Mouse (Mus musculus) T-helper 2 cell (primary cell): ENCODE data around the gene Jmjd8.

Experiments
- in situ Hi-C: fragments of 300-600 bp; cut with MboI, MseI; formaldehyde crosslinking; loops from one replicate; pipeline ENCODE4 v1.15.1; 2025; ENCODE audit warnings: high pct_unique_total_duplicates

Gene Jmjd8

DNA sequence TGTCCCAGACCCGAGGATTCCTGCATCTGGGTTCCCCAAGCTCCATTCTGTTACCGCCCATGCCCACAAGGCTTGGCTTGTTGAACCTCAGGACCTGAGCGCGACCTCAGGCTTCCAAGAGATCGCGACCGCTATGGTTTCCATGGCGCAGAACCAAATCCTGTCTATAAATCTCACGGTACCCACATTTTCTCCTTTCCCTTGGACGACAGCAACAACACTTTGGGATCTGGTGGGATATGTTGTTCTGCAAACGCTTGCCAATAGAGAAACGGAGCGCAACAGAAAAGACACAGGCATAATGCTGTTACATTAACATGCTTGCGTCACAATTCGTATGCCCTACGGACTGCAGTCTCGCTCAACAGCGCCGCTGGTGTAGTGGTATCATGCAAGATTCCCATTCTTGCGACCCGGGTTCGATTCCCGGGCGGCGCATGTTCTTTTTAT is 46.1 kb downstream of the Jmjd8 start, which contains the start of gene Mettl26:
Mettl26 (plus strand) TSS at position 354 of the 450 bp plus-strand sequence.
- in situ Hi-C loops, result loop anchor here (5.0 to 25.0 kb wide), 2 partner anchors 42 to 1412 kb away; partner anchors contain the start of genes Bricd5, E4f1, Pgp and Stub1

DNA sequence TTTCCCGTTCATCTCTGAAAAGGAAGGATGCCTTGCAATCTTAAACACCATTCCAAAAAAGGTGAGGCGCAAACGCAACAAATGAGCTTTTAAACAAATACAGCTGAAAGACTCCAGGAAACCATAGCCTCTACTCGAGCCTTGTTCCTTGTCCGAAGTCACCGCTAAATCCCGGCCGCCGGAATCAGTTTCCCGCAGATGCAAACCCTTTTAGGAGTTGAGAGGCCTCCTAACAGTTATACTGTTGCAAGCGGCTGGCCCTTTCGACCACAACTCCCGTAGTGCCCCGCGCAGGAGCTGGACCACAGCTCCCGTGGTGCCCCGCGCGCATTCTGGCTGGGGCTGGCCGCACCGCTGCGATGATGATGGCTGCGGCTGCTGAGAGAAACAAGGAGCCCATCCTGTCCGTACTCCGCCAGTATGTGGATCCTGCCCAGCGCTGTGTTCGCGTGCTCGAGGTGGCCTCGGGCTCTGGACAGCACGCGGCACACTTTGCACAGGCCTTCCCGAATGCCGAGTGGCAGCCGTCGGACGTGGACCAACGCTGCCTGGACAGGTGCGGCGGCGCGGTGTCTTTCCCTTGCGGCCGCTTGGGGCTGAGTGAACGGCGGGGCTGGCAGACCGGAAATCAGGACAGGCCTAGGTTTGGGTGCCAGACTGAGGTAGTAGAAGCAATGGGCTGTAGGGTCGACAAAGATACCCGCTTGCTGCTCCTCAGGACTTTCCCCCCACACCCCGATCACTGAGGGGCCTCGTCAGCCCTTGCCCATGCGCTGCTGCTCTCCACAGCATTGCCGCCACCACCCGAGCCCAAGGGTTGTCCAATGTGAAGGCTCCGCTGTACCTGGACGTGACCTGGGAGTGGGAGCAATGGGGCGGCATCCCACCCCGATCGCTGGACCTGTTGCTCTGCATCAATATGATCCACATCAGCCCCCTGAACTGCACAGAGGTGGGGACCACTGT is 46.8 kb downstream of the Jmjd8 start:
- in situ Hi-C loops, result no loop called here

DNA sequence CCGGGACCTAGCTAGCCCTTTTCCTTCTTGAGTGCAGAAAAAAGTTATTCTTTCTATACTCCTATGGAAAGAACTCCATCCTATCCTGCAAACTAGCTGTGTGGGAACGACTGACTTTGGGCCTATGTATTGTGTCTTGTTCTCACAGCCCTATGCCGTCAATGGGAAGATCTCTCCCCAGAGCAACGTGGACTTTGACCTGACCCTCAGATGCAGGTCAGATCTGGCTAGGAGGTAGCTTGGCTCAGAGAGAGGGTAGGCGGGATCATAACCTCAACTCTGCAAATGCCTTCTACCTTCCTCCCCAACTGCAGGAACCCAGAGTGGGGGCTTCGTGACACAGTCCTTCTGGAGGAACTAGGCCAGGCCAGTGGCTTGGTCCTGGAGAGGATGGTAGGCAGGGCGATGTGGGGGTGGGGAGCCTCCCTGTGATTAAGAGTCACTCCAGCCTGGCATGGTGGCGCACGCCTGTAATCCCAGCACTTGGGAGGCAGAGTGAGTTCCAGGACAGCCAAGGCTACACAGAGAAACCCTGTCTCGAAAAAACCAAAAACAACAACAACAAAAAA is 47.8 kb downstream of the Jmjd8 start:
- in situ Hi-C loops, result no loop called here

DNA sequence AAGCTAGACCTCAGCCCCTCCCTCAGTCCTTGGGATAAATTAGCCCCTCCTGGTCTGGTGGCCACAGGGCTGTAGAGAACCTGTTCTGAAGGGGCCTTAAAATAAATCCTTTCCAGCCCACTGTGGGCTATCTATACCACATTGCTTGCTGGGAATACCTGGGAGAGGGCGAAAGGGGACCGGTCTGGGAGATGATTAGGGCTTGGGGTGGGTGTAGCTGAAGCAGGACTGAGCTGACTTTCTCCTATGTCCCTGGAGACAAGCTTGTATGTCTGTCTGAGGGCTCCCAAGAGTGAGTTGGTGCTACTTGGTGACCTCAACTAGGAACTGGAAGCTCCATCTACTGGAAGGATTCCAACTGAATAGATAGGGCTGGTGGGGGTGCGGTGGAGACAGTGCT is 48.4 kb downstream of the Jmjd8 start:
- in situ Hi-C loops, result no loop called here

DNA sequence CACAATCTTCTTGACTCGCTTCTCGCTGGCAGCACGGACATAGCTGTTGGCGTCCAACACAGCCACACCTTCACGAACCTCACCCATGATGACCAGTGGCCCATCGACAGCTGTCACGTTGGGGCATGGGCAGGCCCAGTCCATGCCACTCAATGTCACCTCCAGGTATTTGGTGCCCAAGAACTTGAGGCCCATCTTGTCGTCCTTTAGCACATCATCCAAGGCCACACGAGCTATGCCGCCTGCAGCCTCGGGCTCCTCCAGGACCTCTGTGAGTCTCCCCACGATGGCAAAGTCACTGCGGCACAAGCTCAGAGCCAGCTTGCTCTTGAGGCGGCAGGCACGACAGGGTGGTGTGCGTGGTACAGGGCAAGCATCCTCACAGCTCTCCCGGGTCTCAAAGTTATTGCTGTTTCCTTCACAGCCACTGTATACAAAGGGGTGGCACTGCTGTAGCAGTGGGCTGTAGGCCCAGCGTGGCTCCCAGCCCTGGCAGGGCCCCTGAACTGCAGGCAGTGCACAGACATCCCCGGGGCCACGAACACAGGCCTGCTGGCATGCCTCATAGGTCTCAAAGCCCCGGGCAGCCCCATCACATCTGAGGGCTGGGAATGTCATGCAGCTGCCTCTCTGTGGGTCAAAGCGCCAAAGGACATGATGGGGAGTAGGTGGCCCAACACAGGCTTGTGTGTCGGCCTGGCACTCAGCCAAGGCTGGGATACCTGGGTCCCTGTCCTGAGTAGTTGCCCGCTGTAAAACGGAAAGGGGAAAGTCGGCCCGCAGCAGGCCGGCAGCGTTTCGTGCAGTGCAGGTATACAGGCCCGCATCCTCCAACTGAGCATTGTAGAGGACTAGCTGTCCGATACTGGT is 49.3 kb downstream of the Jmjd8 start:
- in situ Hi-C loops, result no loop called here

DNA sequence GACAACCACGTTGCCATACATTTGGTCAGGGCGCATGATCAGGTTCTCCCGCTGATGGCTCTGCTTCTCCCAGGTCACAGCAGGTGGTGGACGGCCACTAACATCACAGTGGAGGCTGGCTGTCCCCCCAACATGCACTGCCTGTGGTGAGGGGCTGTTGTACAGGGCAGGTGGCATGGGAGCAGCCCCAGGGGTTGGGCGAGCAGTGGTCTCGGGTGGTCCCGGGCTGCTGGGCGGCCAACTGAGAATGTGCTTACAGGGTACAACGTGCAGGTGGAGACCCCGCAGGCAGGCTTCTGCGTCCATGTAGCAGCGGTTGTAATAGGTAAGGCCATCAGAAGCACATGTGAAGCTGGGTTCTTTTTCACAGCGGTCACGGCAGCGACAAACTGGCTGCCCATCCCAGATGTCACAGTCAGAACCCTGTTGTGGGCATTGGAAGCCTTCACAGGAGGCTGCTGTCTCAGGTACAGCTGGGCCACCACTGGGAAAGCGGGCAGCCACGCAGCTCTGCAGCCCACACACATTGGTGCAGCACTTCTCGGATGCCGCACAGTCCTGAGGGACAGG is 50.0 kb downstream of the Jmjd8 start:
- in situ Hi-C loops, result no loop called here

DNA sequence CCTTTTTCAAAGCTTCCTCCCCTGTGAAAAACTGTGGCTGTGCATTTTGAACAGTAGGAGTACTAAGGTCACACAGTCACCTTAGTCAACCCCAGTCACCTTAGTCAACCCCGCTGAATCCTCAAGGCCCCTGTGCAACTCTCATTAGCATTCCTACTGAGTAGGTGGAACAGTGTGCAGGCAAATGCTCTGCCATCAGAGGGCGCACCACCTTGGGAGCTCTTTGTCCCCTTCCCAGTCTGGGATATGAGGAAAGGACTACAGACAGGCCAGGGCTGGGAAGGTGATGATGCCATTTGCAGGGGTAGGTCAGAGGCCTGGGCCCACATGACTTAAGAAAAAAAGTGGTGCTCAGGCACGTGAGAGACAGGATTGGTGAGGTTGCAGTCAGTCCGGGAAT is 50.6 kb downstream of the Jmjd8 start:
- in situ Hi-C loops, result no loop called here

DNA sequence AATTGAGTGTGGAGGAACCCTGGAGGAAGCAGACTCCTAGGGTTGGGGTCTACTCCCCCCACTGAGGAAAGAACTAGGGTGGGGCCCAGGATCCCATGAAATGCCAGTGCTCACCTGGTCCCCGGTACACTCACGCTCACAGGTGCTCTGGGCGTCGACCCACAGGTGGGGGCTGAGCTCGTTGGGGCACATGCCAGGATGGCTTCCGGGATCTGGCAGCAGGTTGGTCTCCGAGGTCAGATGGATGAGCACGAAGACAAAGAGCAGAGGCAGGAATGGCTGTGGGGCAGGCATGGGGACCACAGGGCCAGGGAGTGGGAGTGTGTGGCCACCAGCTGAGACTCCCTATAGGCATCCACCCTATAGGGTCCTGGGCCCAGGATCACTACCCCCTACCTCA is 51.1 kb downstream of the Jmjd8 start:
- in situ Hi-C loops, result no loop called here

DNA sequence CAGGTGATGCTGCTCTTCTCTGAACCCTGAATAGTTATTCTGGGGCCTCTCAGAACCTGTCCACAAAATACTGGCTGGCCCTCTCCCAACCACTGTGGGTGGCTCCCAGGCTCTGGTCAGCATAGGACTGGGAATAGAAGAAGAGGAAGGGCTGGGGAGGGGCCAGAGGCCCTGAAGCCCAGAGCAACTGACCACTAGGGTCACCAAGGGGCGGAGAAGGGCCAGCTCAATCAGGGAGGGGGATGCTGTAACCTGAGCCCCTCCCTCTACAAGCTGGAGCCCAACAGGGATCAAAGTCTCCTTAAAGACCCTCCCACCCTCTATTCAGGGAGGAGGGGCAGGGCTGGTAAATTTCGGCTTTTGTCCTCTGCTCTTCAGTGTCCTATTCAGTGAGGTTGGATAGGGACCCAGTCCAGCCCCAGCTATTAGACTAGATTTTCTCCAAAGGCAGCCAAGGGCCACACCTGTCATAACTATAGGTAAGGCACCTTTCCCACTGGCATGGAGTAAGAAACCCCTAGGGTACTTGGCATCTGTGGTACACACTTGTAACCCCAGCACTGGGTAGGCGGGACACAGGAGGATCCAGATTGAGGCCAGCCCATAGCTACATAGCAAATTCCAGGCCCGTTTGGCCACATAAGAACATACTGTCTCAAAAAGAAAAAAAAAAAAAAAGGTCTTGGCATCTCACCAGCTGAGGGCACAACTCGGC is 51.7 kb downstream of the Jmjd8 start, which contains the start of gene Wfikkn1:
Wfikkn1 (minus strand) TSS at position 663 of the 715 bp plus-strand sequence.
- in situ Hi-C loops, result no loop called here

DNA sequence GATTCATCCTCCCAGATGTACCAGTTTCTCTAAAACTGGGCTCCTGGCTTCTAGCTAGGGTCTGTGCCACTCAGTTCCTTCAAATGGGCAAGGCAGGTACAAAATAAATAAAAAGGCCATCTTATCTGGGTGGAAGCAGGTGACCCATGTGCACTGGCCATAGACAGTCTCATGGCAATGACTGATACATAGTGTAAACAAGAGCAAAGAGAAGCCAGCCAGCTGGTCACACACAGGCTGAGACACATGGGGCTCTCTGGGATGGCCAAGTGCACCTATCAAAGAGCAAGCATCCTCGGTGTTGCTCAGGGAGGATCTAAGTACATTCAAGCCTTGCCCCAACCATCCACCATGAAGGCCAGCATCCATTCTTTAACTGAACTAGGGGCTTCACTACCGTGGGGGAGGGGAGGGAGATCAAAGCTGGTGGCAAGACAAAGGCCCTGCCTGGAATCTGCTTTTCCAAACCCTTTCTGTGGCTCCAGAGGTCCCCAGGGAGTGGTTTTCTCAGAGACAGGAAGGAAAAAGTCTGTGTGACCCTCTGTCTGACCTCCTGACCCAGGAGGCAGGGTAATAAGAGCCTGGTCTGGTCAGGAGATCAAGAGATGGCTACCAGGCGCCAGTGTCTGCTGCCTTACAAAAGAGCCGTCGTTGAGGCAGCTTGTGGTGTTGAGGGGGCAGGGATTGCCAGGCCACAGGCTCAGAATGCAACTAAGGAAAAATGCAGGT is 52.4 kb downstream of the Jmjd8 start:
- in situ Hi-C loops, result no loop called here
